Mouse (Mus musculus): ENCODE data around the gene Cela3a.

Gene Cela3a

DNA sequence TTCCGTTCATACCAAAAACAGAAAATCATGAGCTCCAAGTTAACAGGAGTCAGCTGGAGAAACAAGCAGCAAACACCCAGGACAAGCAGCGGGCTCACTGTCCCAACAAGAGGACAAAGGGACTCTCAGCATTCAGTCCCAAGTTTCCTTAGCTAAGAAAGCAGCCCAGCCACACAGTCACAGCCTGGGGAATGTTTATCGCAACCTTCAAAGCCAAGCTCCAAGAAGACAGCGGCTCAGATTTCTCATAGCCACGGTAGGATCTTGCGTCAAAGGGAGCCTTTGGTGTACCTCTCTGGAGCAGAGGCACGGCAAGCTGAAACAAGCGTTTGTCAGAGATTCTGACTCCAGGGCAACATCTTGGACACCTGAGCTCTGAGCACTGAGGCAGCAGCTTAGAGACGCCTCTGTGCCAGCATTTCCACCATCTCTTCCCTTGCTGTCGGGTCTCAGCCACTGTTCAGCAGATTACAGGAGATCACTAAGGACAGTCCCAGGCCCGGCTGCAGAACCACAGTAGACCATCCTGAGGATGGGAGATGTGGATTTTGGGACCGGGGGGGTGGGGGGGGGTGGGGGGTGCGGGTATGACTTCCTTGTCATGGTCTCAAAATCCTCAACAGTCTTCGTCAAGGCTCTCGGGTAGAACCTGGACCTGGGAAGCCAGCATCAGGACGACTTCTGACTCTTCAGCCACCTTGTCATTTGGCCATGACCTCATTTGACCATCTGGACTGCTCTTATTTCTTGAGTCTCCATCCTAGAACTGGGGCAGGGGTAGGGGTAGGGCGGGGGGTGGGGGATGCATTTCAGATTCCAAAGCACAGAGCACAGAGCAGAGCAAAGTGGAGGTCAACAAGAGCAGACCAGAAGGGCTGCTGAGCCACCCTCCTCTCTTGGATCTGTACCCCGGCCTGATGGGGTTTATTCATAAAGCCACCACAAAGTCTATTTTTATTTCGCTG lies 34.0 kb downstream of the Cela3a start:
- DNase-seq (ENCODE audit: low read depth, low spot score) = no peak

- DNase-seq (ENCODE audit: low read depth, low spot score) = no peak
Measured at GRCm38 (mm10) chr4:137373711-137374110, 35.9 kb downstream of the Cela3a start.

DNA sequence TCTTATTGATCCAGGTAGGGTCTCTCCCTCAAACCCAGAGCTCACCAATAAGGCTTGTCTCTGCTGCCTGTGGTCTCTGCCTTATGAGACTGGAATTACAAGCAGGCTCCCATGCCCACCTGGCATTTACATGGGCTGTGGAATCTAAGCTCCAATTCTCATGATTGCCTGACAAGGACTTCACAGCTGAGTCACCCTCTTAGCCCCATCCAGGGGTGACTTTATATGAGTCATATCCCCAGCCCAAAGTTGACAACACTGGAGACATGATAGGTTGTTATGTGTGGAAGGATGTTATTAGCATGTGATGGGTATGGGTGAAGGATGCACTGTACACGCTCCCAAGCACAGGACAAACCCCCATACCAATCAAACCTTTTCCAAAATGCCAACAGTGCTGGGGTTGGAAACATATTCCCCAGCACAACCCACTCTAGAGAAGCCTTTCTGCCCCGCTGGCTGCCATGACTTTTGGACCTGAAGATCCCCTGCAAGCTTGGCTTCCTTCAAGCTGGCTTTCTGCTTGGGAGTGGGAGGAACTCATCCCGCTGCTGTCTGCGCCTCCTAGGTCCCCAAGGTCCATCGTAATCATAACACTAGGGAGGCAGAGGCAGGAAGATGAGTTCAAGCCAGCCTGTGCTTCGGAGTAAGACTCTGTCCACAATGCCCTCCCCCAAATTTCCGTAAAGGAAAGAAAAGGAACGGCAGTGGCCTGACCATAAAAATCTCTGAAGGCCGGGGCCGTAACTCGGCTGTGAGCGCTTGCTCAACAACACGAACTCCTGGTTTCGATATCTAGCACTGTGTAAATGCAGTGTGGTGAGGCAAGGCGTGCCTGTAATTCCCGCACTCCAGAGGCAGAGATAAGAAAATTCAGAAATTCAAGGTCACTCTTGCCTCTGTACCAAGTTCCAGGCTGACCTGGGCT lies 37.7 kb downstream of the Cela3a start:
- DNase-seq (ENCODE audit: low read depth, low spot score) = no peak

- DNase-seq (ENCODE audit: low read depth, low spot score) = no peak
Measured at GRCm38 (mm10) chr4:137369954-137370750, 39.4 kb downstream of the Cela3a start.

- DNase-seq (ENCODE audit: low read depth, low spot score) = no peak
Measured at GRCm38 (mm10) chr4:137368198-137368597, 41.4 kb downstream of the Cela3a start.

GRCm38 (mm10) chr4:137367275-137368088 lies 42.1 kb downstream of the Cela3a start:
- no peak for DNase-seq (ENCODE audit: low read depth, low spot score)

DNA sequence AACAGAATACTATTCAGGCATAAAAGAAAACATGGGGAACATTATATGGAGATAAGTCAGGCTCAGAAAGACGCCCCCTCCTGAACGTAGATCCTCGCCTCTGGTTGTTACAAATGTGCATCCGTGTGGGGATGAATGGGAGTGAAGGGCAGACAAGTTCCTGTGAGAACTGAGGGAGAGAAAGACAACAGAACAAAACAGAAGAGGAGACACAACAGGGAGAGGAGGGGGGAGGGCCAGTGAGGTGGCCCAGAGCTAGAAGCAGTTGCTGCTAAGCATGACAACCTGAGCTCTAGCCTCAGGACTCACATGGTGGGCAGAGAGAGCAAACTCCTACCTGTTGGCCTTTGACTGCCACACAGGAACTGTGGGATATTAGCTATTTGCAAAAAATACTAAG lies 43.5 kb downstream of the Cela3a start:
- DNase-seq (ENCODE audit: low read depth, low spot score) = no peak

DNA sequence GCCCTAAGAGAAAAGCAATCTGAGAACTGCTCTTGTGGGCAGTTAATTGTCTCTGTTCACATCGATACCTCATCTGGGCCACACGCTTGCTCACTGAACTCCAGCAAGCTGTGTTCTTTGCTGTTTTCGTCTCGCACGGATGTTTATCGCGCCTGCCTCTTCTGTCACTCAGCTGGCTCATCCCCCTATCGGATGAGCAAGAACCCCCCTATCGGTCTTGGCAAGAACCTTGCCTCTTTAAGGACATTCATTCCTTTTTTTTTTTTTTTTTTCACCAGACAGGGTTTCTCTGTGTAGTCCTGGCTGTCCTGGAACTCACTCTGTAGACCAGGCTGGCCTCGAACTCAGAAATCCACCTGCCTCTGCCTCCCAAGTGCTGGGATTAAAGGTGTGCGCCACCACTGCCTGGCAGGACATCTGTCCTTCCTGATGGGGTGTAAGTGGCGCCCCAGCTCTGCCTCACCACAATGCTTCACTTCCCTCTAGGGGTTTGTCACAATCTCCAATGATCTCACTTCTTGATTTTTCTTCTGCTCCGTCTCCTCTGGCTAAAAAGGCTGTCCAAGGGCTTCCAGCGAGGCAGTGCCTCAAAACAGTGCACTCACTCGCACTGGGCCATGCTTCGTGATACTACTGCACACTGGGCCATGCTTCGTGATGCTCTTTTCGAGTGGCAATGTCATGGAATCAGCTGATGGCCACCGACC lies 44.1 kb downstream of the Cela3a start:
- DNase-seq (ENCODE audit: low read depth, low spot score) = no peak

- DNase-seq (ENCODE audit: low read depth, low spot score) = no peak
Measured at GRCm38 (mm10) chr4:137364826-137365225, 44.8 kb downstream of the Cela3a start.

GRCm38 (mm10) chr4:137360996-137361395 lies 48.6 kb downstream of the Cela3a start:
- DNase-seq (ENCODE audit: low read depth, low spot score) = no peak

DNA sequence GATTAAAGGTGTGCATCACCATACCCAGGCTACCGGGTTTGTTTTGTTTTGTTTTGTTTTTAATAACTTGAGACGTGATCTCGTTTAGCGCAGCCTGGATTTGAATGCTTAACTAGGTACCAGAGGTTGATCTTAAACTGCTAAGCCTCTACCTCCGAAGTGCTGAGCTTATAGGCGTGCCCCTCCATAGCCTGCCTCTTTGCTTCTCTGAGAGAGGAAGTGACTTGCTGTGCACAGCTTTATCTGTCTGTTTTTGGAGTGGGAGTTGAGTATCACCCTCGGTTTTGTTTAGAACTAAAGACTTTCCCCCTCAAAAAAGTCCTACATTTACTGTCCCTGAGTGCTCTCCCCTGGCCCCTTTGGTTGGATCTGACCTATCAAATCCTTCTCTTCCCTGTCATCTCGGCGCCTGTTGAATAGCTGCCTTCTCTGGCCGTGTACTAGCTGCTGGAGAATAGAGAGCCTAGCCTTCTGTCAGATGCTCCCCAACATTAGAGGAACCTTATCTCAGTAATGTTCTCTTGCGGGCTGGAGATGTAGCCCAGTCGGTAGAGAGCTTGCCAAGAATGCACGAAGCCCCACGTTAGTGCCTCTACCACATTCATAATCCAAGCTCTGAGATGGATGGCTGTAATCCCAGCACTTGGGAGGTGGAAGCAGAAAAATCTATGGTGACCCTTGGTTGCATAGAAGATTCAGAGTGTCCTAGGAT lies 51.1 kb downstream of the Cela3a start:
- no peak for DNase-seq (ENCODE audit: low read depth, low spot score)

DNA sequence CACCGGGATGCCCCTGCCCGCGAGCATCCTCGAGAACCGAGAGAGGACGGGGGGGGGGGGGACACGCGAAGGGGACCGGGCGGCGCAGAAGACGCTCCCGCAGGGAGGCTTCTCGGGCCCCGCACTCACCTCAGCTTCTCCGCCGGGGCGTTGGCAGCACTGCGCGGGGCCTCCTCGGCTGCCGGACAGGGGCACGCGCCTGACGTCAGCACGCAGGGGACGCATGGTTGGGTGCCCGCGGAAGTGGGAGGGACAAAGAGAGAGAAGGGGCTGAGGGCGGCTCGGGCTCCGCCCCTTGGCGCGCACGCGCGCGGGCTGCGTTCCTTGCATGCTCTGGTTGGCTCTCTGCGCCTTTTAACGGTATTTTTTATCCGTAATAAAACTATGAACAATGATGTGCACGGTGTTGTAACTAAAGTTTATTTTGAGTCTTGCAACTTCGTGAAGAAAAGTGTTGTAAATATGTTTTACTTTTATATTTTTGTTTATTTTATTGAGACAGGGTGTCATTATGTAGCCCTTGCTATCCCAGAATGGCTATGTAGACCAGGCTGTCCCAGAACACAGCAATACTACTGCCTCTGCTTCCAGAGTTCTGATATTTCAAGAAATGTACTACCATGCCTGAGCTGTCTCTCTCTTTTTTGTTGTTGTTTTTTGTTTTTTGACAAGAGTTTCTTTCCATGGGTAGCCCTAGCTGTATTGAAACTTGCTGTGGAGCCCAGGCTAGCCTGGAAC lies 51.9 kb downstream of the Cela3a start, which contains the start of gene Cdc42:
Gene Cdc42, minus strand, starts transcription at position 204 of the 738 bp plus-strand sequence.
- DNase-seq (ENCODE audit: low read depth, low spot score) = peak; percentile 93

DNA sequence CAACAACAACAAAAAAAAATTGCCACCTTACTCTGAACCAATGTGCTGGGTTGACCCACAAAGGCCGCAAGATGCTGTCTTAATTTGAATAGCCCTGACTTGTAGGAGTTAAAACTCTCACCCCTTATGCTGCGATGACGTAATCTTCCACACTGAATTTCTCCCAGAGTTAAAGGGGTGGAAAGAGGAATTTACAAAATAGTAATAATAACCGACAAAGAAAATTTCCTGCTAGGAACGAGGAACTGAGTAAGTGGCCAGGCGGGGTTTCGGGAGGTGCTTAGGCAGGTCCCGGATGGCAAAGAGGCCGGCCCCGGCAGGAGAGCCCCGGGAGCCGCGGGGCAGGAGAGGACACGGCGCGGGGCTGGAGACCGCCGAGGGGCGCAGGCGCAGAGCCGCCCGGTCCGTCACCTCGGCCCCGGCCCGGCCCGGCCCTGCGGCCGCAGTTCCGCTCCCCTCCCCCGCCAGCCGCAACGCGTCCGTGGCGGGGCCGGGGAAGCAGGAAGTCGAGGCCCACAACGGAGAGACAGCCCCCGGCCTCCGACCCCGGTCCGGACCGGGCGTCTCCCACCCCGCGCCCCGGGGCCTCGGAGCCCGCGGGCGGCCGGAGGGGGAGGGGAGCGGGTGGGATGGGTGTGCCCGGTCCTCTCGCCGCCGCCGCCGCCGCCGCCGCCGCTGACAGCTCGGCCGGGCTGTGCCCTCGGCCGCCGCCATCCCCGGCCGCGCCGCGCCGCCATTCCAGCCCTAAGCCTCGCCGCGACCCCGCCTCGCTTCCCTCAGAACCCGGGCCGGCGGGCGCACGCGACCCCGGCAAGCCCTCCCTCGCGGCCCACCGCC lies 52.7 kb downstream of the Cela3a start:
- peak; percentile 49 for DNase-seq (ENCODE audit: low read depth, low spot score)
